Mouse (Mus musculus): Measurements from ENCODE around the gene Dmrta2.
A peak's percentile ranks its signal among the peaks of the same experiment; 100 is the strongest.

DNA sequence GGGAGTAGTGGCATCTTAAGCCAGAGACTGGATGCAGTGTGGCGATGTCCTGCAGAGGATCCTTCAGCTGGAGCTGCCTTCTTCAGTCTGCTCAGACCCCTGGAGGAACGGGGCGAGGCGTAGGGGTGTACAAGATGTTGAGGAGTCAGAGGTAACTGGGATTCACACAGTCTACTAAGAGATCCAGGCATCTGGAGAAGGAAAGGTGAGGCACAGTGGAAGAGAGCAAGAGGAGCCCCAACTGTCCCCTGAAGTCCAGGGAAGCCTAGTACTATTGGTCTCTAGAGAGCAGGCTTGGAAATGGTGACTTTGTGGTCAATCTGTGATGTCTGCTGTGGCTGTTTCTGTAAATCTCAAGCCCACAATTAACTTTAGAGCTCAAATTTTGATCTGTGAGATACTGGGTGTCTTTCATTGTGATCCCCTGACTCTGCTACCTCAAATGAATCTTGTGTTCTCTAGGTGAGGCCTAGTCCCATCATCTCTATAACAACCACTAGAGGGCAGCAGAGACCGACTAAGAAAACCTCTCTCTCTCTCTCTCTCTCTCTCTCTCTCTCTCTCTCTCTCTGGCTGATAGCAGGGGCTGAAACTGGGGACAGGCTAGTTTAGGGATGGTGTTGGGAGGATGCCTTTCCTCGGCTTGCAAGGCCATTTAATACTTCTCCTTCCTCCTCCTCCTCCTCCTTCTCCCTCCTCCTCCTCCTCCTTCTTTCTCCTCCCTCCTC, 50.8 kb downstream of the Dmrta2 start:
- TF ChIP-seq EP300 (IDR thresholded peaks at IDR 0.05; ENCODE audit: insufficient read depth, low read depth, low read length) (no peak), CTCF (IDR thresholded peaks at IDR 0.05; ENCODE audit: low read depth, low read length) (peak; percentile 20), POLR2A (IDR thresholded peaks at IDR 0.05; ENCODE audit: insufficient read depth, low read length) (no peak)
